Mouse (Mus musculus) lung, adult 2 months (tissue): ENCODE results near the gene Gfer. TPM values are rescaled to one million over a fixed set of nuclear protein-coding genes. Genes with fewer than 3 reads are reported as not detected.

Experiments used
- DNase-seq: peaks from one replicate; pipeline ENCODE4 v3.0.0; 2022
- H3K4me1 ChIP-seq: fragments of 200-500 bp; 2 replicates; pipeline ENCODE4 v1.6.1; 2011; ENCODE audit warnings: low read length; ENCODE audit not compliant: control insufficient read depth, insufficient read depth
- H3K4me3 ChIP-seq: fragments of 200-500 bp; replicated peaks from 2 replicates; pipeline ENCODE3; 2011; ENCODE audit warnings: low read depth, mild to moderate bottlenecking, control low read depth, low read length; ENCODE audit errors: extremely low read depth
- CTCF ChIP-seq: fragments of 200-500 bp; IDR thresholded peaks from 2 replicates; pipeline ENCODE4 v1.5.1; 2011; ENCODE audit warnings: mild to moderate bottlenecking, low read length, control low read depth; ENCODE audit not compliant: insufficient read depth
- POLR2A ChIP-seq: fragments of 200-500 bp; IDR thresholded peaks from 2 replicates; pipeline ENCODE4 v1.6.1; 2011; ENCODE audit warnings: low read depth, mild to moderate bottlenecking, control low read depth, low read length, borderline replicate concordance; ENCODE audit errors: extremely low read depth
- WGBS: fragments of 180-500 bp; shearing (Covaris S2); methylation state at CpG from one replicate; pipeline ENCODE4 v1.1.7; 2018; 5-methylcytosine and 5-hydroxymethylcytosine counted together
- polyA plus RNA-seq: library from polyadenylated mRNA; depleted of rRNA; stranded (reverse); fragments of >200 nt; gene quantifications from 2 replicates; pipeline ENCODE4 v1.2.3, GENCODE M21; 2012

The Gfer gene
- polyA plus RNA-seq, 1 experiment = 13.7 TPM

DNA sequence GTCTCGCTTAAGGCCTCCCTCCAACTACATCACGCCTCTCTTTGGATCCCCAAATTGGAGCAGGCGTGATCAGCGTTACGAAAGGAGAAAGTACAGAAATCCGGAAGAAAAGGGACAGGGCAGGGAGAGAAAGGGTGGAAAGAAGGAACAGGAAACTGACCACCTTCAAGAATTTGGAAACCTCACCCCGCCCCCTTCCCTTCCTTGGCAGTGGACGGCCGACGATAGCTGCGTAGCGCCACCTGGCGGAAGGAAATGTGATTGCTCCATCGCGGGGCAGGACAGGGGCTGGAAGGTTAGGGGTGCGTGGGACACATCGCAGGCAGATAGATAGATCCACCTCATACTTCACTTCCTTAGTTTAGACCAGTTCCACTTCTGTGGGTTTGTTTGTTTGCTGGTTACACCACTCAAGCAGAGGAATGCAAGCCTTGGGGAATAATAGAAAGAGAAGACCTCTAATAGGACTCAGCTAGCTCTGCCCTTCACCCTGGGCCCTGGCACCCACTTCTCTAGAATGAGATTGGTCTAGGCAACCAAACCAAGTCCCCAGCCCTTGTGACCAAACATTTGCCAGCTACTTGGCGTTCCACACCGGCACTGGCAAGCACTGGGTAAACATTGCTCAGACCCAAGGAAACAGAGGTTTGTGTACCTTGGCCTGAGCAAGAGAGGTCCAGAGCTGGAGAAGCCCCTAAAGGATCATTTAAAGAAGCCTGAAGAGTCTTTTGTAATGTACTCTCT, 41.8 kb downstream of the Gfer start:
- WGBS = 4% methylated on average over 19 of the region's 19 CpGs
- H3K4me1 ChIP-seq = peaks cover 18% of the 10 kb centered on the region
- peak overlapping the region; percentile 27 for H3K4me3 ChIP-seq
- DNase-seq = peak; percentile 84
- TF ChIP-seq POLR2A (no peak), CTCF (peak; percentile 86)

DNA sequence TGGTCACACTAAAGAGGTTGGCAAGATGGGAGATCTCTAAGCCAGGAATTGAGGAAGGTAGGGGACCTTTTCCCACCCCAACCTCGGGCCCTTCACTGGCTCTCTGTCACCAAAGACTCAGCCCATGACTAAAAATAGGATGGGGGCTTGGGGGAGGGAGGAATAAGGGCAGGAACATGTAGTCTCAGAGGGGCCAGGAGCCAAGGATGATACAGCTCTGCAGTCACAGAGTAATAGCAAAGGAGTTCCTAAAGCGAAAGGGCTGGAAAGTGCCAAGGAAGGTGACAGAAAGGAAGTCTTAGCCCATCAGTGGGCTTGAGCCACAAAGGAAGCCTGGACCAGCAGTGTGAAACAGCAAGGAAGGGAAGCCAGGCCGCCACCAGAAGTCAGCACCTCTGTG, 44.1 kb downstream of the Gfer start:
- Histone ChIP-seq H3K4me1 (peaks cover 14% of the 10 kb centered on the region), H3K4me3 (no peak overlapping the region)
- no peak for TF ChIP-seq POLR2A
- TF ChIP-seq CTCF = no peak
- DNase-seq = no peak
- 43% methylated on average over 3 of the region's 3 CpGs for WGBS

DNA sequence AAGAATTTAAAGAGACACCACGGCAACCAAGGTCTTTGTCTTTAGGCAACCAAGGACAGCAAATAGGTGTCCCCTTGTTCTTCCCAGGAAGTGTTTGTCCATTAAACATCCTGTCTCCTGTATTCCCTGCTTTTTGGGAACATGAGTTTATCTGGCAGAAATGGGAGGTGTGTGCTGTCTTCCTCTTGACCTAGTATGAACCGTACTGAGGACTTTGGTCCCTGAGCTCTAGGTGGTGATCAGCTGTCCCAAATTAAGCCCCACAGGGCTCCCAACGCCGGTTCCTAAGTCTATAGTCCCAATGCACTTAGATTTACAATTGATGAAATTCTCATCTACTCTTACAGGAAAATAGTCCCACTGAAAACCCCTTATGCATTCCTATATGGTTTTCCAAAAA, 45.2 kb downstream of the Gfer start:
- DNase-seq = no peak
- 44% methylated on average over 4 of the region's 4 CpGs for WGBS
- peak overlapping the region; percentile 57 for H3K4me3 ChIP-seq

DNA sequence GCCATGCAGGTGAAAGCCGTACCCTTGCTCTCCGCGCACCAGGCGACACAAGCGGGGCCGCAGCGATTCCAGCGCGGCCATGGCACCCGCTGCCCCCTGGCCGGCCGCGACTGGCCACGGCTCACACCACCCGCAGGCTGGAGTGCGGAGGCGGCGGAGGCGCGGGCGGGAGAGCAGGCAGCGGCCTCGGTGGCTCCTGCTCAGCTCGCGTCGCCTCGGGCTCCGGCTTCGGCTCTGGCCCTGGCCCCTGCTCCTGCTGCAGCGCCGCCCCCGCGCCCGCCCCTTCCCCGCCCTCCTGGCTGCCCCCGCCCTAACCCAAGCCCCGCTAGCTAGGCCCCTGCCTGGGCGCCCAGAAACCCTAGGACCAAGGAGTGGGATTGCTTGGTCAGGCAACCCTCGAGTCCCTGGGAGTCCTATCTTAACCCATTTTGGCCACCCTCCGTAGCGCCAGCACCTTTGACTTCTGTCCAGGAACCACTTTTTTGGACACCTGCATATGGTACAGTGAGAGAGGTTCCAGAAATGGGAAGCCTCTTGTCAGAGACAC, 45.8 kb downstream of the Gfer start, which contains the start of gene Slc9a3r2:
Slc9a3r2 (minus strand) TSS at position 258 of the 547 bp plus-strand sequence.
- peak; percentile 78 for DNase-seq
- Histone ChIP-seq H3K4me3 (peak within 1 kb of the TSS; percentile 65), H3K4me1 (peaks cover 21% of the 10 kb centered on the region)
- under 1% methylated on average over 41 of the region's 41 CpGs for WGBS
- no peak for TF ChIP-seq CTCF
- peak; percentile 80; the same call in 1 of the 2 replicates for TF ChIP-seq POLR2A

More for the DNA sequence above, 45.2 kb downstream of the Gfer start:
- peaks cover 16% of the 10 kb centered on the region for H3K4me1 ChIP-seq
- TF ChIP-seq CTCF (no peak), POLR2A (no peak)

DNA sequence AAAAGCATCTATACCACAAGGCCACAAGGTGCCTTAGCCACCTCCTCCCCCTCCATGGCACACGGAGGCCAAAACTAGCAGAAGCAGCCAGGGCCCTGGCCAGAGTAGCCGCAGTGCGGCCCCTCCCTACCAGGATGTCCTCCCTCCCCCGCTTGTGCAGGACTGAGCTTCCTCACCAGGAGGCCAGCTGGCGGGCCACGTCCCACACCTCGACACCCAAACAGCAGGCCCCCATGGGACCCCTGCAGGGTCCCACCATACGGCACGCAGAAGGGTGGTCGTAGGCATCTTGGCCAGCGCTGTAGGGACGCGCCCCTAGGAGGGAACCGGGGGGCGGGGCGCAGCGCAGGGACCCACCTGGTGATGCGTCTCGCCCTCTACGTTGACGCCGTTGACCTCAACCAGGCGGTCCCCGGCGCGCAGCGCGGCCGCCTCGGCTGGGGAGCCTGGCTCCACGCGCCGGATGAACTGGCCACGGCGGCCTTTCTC, 46.3 kb downstream of the Gfer start:
- 0 out of 2 replicates have a peak, but pooled peaks have one; percentile 19 for TF ChIP-seq POLR2A
- TF ChIP-seq CTCF = no peak
- Histone ChIP-seq H3K4me1 (peaks cover 23% of the 10 kb centered on the region), H3K4me3 (peak overlapping the region; percentile 65)
- DNase-seq = peak; percentile 75
- WGBS = under 1% methylated on average over 35 of the region's 35 CpGs

DNA sequence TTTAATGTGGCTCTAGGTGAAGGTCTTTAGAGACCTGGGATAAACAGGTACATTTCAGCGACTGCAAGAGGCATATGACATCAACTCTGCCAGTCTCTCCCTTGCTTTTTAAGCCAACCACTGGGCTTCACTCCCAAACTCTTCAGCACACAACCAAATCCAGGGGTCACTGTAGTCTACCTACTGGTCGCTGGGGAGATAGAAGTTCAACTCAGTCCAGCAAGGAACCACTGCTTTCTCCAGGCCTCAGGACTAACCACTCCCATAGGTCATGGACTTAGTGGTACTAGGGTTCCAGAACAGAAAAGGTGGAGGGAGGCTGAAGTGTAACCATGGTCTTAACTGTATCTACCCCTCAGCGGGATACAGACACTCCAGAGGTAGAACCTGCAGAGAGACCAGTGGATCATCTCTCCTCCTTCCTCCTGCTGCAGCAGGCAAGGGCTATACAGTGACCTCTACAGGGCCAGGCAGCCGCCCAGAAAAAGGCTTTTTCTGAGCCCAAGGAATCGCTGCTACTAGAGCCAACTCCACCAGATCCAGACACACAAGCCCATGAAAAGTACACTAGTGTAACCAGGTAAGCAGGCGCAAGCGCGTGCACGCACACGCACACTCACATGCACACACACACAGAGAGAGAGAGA, 47.1 kb downstream of the Gfer start:
- TF ChIP-seq CTCF (no peak), POLR2A (no peak)
- peaks cover 26% of the 10 kb centered on the region for H3K4me1 ChIP-seq
- no peak for DNase-seq
- 35% methylated on average over 10 of the region's 10 CpGs for WGBS
- peak overlapping the region; percentile 65 for H3K4me3 ChIP-seq

DNA sequence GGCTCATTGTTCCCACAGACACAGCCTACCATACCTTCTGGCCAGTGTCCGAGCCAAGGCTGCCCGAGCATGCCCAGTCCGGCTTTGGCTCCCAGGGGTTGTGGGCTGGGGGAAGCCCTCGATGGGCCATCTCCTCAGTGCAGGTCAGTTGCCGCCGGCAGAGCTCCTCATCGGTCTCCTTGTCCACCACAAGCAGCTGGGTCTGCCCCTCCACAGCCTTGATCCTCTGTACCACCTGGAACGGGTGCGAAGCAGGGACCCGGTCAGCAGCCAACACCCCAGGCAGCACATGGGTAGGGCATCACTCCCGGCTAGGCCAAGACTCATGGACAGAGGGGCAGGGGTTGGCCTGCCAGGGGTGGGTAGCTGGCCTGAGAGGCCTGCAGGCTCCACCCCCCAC, 48.5 kb downstream of the Gfer start:
- H3K4me3 ChIP-seq = peak overlapping the region; percentile 58
- TF ChIP-seq CTCF (no peak), POLR2A (no peak; the same call in 1 of the 2 replicates)
- WGBS = 43% methylated on average over 11 of the region's 11 CpGs
- peaks cover 26% of the 10 kb centered on the region for H3K4me1 ChIP-seq
- no peak for DNase-seq

DNA sequence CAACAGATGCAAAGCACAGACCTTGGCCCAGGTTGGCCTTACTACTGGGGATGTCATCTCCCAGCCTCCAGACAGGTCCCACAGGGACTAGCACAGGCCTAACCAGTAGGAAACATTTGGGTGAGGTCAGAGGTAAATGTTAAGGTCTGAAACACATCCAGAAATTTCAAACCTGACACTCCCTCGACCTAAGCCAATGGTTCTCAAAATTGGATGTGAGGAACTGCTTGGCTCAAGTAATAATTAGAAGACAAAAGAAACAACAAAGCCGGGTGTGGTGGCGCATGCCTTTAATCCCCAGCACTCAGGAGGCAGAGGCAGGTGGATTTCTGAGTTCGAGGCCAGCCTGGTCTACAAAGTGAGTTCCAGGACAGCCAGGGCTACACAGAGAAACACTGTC, 49.6 kb downstream of the Gfer start:
- TF ChIP-seq POLR2A (no peak), CTCF (no peak)
- Histone ChIP-seq H3K4me1 (peaks cover 24% of the 10 kb centered on the region), H3K4me3 (peak overlapping the region; percentile 30)
- no peak for DNase-seq
- 49% methylated on average over 4 of the region's 4 CpGs for WGBS

DNA sequence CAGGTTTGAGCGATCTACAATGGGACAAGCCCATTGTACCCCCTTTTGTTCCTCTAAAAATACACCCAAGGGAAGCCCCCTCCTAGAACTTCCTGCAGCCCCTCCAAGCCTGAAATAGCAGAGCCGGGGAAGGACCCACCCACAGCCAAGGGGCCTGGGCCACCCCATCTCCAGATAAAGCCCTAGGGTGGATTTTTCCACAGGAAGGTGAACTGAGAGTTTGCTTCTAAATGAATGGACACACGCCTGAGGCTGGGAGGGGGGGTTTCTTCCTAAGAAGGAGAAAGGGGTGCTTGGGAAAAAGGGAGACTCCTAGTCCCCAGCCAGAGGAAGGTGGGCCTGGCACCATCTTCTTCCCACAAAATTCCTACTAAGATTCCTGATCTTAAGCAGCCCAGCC, 50.0 kb downstream of the Gfer start:
- no peak for TF ChIP-seq CTCF
- no peak for TF ChIP-seq POLR2A
- no peak for DNase-seq
- WGBS = 51% methylated on average over 3 of the region's 3 CpGs
- peak overlapping the region; percentile 30 for H3K4me3 ChIP-seq
- H3K4me1 ChIP-seq = peaks cover 21% of the 10 kb centered on the region
